Mouse (Mus musculus): ENCODE data around the gene Sorcs1.

Sorcs1 gene

DNA sequence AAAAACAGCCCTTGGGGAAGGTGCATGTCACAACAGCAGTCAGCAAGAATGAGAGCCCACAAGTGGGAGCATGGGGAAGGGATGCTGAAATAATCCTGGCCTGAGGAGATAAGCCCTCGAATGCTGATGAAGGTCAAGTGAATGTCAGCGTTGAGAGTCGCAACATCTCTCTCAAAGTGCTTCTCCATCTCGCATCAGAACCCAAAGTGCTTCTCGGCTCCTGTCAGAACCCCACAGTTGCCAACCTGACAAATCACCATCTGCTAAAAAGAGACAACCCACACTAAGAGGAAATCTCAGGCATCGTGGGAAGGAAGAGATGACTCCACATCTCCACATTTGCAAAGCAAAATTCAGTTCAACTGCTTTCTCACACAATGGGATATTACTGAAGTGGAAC, 119.7 kb downstream of the Sorcs1 start:
- DNase-seq: no peak

DNA sequence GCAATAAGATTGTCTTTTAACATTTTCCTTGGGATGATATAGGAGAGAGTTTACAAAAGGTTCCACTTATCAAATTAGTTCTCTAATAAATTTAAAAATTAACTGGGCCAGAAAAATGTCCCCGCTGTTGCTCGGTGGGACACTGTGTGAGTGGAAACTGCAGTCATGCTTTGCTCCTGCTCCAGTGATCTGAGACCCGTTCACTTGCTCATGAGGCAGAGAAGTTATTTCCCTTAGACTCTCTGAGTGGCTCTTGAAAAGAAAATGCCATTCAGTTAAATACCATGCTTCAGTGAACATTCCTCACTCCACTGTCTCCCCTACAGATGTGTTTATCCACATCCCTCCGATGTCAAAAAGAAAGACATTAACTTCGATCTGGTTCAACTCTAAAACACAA, 144.4 kb downstream of the Sorcs1 start:
- DNase-seq: no peak

DNA sequence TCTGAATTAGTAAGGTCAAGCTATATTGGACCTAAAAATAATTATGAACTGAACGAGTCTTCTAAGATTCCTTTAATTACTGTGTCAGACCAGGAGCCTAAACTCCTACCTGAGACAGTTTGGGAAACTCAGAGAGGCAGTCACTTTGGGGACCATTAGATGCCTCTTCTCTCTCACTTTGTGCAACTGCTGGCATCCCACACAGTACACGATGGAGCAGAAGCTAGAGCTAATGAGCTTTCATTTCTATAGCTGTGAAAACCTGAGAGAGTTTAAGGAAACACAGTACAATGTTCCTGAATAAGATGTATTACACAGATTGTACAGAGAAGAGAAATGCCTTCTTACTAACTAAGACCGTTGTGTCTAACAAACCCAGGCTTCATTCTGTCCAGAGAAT, 150.6 kb downstream of the Sorcs1 start:
- DNase-seq: no peak

DNA sequence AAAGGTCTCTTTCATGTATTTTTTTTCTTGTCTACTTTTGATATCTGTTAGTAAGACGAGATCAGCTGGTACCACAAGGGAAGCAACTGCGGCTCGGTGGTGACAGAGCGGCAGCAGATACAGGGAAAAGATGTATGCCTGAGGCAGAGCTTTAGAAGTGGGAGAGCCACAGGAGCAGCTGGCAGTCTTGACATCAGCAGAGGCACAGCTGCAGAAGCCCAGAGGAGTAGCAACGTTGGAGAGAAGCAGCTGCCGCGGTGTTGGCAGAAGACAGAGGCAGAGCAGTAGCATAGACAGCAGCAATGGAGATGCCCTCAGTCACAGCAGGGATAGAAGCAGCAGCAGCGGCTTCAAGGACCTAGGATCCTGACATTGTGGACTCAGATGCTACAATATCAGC, 152.4 kb downstream of the Sorcs1 start:
- DNase-seq: no peak

DNA sequence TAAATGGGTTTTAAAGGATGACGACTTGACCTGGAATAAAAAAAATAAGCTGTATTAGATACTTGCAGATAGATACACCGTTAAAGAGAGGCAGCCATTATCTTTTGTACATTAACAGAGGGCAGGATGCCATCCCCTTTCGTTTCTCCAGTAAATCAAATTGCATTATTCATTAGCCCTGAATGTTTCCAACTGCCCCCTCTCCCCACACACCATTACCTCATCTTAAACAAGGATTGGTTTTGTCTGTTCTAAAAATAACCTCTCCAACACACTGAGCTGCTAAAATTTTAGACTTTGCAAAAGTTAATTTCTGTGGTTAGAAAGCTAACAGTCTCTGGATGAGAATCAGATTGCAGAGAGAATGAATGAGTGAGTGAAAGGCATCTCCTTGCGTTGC, 156.5 kb downstream of the Sorcs1 start:
- no peak for DNase-seq

DNA sequence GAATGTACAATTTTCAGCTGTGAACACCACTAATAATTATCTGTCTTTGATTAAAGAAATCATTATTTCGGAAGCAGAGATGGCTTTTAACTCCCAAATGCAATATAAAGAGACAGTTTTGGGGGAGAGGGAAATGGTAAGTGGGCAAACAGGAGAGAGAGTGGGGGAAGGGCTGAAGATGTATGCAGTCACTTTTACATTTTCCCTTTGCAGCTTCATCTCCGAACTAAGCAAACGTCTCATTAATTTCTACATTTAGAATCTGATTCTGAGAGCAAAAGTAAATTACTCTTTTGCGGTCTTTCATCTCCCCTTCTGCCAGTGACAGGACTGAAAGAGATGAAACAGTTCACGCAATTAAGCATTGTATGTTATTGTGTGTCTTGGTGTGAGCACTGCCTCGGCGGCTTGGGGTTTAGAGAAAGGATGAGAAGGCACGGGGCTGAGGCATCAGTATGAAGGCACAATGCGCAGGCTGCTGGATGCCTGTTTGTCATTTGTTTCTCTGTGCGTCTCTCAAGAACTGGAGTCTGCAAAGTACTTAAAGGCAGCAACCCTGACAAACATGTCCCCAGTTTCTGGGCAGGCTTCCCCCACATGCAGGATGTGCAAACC, 163.3 kb downstream of the Sorcs1 start:
- no peak for DNase-seq

DNA sequence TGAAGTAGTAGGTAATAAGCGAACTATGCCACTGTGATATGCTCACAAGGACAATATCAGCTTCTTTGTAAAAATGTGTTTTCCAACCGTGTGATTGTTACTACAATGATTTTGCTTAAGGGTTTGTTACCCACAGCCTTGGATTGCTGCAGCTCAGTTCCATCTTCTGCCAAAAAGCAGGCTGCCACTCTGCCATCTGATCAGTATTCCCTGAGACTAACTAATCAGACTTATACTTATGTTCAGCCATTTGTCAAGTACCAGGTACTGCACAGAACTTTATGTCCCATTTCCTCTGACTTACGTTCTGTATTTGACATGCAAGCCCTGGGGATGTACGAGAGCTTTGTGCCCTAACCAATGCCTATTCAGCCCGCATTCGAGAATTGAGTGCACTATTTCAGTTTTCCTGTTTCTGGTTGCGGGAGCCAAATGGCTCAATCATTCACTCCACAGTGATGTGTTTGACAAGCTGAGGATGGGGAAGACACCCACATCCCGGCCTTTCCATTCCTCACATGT, 164.1 kb downstream of the Sorcs1 start:
- DNase-seq: no peak

DNA sequence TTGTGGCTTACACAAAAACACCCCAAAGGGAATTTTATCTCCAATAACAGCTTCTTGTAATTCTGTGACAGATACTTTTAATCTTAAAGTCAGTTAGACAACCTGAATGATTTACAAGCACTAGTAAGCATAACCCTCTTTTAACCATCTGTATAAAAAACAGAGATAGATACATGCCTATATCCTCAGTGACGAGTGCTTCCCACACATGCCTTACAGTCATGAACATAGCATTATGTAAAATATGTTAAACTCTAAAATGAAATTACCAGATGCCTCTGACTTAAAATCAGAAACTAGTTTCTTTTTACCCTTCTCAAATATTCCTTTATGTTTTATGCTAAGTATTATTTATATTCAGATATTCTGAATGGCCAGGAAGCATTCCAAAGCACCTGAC, 175.6 kb downstream of the Sorcs1 start:
- no peak for DNase-seq

DNA sequence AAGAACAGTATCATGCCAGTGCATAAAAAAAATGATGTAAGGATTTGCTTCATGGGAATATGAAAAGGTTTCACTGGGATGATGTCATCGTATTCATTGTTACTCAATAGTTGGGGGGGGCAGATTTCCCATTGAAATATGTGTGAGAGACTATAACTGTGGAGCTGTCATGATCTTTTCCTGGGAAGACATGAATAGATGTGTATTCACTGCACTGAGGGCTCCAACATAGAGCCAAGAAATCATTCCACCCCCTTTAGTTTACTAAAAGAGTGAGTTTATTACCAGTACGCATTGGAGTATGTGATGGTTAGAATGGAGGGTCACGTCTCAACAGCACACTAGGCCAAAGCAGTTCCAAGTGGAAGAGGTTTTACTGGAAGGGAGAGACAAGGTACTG, 187.3 kb downstream of the Sorcs1 start:
- no peak for DNase-seq

DNA sequence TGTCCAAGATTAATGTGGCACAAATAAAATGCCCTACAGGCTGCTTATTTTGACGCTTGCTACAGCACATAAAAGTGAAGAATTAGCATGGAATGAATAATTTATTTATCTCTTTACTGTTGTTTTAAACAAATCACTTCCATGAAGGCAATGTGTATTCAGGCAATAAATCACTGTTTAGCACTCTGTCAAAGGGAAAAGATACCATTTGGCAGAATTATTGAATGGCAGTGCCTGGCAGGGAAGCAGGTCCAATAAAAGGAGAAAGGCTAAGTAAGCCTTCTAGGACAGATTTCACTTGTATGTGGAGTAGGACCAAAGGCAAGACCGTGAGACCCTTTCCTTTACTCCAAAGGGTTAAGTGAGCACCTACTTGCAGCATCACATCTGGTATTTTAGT, 187.7 kb downstream of the Sorcs1 start:
- no peak for DNase-seq

DNA sequence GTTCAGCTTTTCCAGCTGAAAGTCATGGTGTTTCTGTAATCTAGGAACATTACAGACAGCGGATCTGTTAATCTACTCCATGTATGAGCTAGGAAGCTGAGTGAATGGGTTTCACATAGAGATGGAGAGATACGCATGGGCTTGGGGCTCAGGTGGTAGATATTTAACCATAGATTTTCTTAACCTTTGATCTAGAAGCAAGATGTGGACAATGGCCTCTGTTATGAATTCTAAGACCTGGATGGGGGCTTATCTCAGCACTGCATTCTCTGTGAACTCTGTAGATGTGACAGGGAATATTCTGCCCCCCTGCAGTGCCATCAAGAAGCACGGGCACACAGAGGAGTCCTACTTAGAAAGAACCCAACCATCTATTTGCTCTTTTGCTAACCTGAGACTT, 188.7 kb downstream of the Sorcs1 start:
- no peak for DNase-seq

DNA sequence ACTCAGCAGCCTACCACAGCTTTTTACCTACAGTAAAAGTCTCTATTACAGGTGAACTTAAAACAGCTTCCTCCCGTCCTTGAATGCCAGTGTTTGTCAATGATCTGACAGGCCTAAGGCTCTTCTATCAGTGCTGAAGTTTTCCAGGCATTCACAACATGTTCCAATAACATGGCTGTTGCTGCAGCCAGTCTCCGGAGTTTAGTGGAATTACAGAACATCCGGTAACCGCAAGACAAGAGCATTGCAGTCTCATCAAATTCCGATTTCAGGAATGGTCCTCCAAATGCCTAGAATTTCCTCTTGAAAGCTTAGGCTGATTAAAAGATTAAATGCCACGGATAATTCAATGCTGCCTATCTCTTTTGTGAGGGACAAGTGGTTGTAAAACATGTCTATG, 190.0 kb downstream of the Sorcs1 start:
- no peak for DNase-seq

DNA sequence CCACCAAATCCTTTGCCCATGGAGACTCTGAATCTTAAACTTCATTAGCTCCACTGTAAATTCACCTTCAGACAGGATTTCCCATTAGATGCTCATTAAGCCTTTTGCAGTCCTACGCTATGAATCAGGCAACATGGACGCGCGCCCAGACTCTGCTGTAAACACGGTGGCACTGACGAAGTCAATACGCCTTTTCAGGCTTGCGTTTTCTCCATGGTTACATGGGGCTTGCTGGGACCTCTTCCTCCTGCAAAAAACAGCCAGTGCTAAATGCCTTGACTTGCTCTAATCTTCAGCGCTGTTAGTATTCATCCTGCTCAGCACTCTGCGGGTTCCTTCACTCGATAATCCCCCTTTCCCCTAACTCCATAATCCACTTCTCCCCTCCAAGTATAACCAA, 190.7 kb downstream of the Sorcs1 start:
- no peak for DNase-seq

DNA sequence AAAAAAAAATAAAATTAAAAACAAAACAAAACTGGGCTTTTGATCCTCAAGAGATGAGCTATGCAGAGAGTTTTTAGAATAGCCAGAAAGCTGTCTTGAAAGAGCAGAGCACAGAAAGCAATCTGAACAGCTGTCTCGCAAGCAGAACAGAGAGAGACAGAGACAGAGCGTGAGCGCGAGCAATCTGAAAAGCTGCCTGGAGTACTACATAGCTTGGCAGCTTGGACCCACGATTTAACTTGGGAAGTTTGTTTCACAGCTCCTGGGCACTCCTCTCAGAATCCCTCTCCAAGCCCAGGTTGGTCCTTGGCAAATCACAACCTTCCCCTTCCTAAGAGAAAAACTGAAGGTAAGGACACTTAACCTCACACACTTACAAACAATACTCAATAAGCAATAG, 192.1 kb downstream of the Sorcs1 start:
- no peak for DNase-seq

DNA sequence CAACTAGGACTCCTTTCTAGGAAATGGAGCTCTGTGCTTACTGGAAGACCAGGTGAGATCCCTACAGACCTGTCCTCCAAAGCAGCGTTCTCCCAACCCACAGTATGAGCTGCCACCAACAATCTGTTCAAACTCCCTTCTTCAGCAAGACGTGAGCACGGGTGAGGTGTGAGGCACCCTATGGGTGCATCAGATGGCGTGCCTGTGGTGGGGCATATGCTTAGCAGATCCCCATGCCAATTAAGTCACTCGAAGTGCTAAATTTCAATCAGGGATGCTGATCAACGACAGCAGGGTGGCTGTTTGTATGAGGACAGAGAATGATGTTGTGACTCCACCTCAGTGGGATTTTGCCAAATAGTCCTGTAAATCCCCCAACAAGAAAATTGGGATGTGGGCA, 201.7 kb downstream of the Sorcs1 start:
- DNase-seq: peak; percentile 32

DNA sequence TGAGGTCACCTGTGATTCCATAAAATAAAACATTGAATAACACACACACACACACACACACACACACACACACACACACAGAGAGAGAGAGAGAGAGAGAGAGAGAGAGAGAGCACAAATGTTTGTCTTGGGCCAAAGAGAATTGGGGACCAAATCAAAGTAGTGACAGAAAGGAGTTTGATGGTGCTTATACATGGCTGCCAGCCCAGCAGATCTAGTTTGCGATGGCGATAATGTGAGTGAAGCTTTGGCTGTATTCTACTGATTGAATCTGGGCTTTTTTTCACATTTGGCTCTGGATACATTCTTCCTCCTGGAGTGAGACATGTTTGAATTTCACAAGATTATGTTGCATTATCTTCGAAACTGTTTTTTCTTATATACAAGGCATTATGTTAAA, 209.9 kb downstream of the Sorcs1 start:
- no peak for DNase-seq

DNA sequence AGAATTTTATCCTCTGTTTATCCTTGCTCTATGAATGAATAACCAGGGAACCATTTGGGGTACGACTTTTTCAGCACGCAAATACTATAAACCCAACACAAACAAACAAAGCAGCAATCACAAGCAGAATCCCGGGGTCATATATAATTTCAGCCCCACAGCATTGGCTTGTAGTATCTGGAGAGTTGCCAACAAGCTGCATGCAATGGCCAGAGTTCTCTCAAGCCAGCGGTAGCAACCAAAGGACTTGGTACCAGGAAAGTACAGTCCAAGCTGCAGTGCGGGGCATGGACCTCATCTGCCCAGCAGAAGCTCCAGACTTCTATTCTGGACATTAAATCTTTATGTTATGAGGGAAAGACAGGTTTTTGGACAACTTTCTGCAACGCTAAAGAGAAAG, 213.6 kb downstream of the Sorcs1 start:
- DNase-seq: no peak

DNA sequence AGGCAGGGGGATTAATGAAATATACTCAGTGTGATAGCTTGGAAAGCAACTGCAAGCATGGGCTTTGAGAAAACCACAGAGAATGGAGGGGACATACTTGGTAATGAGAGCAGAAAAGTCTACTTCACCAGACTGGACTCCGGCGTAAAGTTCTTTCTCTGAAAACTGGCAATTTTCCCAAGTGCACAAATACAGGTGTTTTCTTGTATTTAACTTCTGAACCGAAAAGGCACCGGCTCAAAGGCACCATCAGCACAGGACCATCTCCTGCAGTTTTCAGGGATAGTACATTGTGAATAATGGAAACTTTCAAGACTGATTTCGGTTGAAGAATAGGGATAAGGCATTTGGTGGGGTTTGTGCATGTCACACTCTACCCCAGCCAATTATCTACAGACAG, 219.9 kb downstream of the Sorcs1 start:
- DNase-seq: no peak

DNA sequence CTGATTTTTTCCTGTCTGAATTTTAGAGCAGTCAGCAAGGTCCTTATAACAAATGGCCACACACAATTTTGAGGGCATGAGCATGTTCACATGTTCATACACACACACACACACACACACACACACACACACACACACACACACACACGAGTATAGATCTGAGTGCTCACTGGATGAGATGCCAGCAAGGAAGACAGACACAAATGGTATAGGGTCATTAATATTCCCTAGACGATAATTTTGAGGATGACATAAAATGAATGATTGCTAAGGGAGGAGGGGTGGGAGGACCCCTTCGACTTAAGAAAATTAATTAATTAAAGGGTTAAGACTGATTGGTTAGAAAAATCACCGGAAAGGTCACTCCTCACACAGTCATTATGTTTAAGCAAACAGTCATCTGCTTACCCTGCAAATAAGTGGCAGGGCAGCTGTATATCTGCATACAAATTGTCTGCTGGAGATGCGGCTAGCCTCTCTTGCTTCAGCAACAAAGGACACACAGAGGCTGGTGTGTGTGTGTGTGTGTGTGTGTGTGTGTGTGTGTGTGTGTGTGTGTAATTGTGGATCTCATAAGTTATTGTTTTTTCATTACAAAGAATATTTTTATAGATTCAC, 221.1 kb downstream of the Sorcs1 start:
- no peak for DNase-seq

DNA sequence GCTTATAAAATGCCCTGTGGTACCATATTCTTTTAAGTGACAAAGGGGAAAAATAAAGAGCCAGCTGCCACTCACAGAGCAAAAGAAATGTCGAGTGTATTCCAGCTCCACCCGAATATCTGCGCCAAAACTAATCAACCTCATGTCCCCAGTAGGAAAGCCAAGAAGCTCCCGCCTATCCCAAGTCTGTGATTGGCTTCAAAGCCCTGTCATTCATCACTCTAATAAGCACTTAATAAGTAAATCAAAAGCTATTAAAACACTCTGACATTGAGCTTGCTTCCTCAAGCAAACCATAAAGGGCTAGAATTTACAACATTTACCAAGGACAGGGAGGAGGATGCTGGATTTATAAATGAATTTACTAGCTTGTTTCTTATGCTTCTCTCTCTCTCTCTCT, 237.3 kb downstream of the Sorcs1 start:
- DNase-seq: no peak

DNA sequence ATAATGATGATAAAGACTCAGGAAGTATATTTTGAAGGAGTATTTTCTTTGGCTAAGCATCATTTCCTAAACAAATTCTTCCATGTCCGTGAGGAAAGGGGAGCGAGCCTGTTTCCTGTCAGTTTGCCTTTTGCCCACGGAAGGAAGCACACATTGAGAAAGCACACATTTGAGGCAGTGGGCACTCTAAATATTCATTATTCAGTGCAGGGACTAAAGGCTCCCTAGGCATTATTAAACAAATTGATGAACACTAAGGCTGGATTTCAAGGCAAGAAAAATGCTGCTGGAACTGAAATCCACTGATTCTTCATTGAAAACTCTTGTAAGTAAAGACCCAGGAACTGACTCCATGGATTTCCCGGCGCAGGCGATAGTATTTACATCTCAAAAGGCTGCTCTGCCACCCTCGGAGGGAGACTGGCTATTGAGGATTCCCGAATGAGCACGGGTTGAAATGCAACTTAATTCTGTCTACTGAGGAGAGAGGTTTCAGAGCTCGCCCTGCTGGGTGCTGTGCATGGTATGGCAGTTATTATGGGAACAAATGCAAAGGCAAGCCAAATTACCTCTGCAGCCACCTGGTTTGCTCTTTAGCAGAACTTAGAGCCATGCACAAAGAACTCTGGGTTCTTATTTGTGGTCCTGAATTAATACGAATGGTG, 238.1 kb downstream of the Sorcs1 start:
- no peak for DNase-seq

DNA sequence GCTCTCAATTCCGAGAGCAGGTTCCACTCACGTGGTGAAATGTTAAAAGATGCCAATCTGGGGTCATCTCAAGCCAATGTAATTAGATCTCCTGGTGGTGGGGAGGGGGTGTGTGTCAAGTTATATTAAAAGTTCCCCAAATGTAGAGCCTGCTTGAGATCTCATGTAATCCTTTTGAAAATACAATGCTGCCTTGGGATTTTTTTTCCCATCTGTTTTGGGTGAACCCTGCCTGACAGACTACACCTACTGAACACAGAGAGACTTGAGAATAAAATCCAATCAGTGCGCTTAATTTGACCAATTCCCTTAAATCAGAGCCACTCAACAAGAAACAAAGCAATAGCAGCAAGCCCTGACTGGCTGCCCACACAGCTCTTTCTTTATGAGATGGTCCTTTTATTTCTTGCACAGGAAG, 239.0 kb downstream of the Sorcs1 start:
- no peak for DNase-seq

DNA sequence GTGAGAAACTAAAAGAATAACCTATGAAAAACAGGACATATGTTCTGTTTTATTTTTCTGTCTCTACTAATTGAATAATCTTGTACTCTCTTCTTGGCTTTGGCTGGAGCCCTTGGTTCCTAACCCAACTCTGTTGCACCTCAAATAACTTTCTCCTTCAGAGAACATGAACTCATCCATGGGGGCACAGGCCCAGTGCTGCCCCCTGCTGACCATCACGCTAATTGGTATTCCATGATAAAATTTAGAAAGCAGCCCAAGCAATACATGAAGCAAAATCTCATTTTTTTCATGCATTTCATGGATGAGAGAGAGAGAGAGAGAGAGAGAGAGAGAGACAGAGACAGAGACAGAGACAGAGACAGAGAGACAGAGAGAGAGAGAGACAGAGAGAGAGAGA, 255.5 kb downstream of the Sorcs1 start:
- DNase-seq: no peak

DNA sequence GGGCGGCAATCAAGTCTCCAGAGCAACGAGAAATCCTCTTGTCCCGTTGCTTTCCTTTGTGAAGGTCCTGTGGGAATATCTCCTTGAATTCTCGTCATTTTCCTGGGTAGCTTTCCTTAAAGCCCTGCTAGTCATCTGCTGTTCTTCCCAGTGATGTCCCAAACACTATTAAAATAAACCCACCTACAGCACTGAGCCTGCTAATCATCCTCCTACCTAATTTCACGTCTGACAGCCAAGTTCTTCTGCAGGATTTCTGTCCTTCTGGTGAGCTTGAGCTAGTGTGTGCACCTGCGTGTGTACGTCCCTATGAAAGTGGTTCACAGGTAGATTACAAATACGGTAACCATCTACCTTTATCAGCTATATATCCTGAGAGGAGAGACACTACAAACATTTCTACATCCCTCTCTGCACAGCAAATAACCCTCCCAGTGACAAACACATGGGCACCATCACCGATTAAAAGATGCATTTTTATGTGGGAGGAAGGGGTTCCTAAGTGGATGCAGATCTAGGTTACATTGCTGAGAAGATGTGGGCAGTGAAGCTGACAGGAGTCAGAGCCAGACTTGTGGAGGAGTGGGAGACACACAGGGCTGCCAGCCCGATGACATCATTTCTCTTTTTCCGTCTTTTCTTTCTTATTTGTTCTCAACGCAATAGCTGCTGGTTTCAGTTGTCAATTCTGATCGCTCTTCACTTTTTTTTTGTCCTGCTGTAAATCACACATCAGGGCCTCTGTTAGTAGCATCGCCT, 259.3 kb downstream of the Sorcs1 start:
- DNase-seq: no peak

Data from cerebellum, adult 9-10 months (tissue).